Mouse (Mus musculus) lung, adult 2 months (tissue): ENCODE data around the gene Tekt1. TPM values are rescaled to one million over a fixed set of nuclear protein-coding genes. Genes with fewer than 3 reads are reported as not detected.
"Not testable (repeated sequence)": the region's sequence is repeated elsewhere in the genome, so short reads cannot be mapped to it uniquely, and the experiment has no call there.

Source experiments
- DNase-seq: peaks from one replicate; pipeline ENCODE4 v3.0.0; 2022
- H3K4me1 ChIP-seq: fragments of 200-500 bp; 2 replicates; pipeline ENCODE4 v1.6.1; 2011; ENCODE audit warnings: low read length; ENCODE audit not compliant: control insufficient read depth, insufficient read depth
- H3K4me3 ChIP-seq: fragments of 200-500 bp; replicated peaks from 2 replicates; pipeline ENCODE3; 2011; ENCODE audit warnings: low read depth, mild to moderate bottlenecking, control low read depth, low read length; ENCODE audit errors: extremely low read depth
- CTCF ChIP-seq: fragments of 200-500 bp; IDR thresholded peaks from 2 replicates; pipeline ENCODE4 v1.5.1; 2011; ENCODE audit warnings: mild to moderate bottlenecking, low read length, control low read depth; ENCODE audit not compliant: insufficient read depth
- POLR2A ChIP-seq: fragments of 200-500 bp; IDR thresholded peaks from 2 replicates; pipeline ENCODE4 v1.6.1; 2011; ENCODE audit warnings: low read depth, mild to moderate bottlenecking, control low read depth, low read length, borderline replicate concordance; ENCODE audit errors: extremely low read depth
- WGBS: fragments of 180-500 bp; shearing (Covaris S2); methylation state at CpG from one replicate; pipeline ENCODE4 v1.1.7; 2018; 5-methylcytosine and 5-hydroxymethylcytosine counted together
- polyA plus RNA-seq: library from polyadenylated mRNA; depleted of rRNA; stranded (reverse); fragments of >200 nt; gene quantifications from 2 replicates; pipeline ENCODE4 v1.2.3, GENCODE M21; 2012

Gene Tekt1
- polyA plus RNA-seq, 1 experiment = 8.3 TPM

DNA sequence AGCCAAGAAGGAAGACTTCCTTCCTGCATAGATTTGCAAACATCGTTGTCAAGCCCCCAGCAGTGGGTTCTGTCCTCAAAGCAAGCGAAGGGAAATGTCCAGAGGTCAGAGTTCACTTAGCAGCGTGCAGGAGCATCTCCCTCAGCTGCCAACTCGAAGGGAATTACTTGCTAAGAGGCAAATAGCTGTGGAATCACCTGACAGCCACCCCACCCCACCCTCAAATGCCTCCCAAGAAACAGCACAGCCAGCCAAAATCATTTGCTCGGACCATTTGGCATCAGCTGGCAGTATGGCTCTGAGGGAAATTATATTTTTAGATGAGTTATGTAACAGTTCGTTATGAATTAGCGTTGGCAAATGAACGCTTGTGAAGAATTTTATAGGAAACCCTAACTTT lies 13.2 kb downstream of the Tekt1 start:
- no peak for DNase-seq
- no peaks in the 10 kb centered on the region for H3K4me1 ChIP-seq
- no peak overlapping the region for H3K4me3 ChIP-seq
- WGBS = 37% methylated on average over 8 of the region's 8 CpGs
- no peak for TF ChIP-seq POLR2A
- no peak for TF ChIP-seq CTCF

DNA sequence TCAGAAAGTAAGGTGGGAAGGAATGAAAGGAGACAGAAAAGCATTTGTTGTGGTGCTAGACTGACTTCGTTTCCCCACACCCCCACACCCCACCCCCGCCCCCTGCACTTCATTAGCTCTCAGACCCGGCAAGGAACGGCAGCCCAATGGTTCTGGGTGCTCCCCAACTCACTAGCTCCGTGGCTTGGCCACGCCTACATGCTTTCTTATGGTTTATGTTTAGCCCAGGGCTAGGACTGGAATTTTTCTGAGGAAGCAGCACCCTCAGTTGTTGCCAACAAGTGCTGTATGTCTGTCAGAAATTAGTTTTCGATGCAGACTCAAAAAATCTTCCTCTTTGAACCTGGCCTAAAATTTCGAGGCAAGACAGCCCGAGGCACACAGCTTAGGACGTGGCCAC lies 13.7 kb downstream of the Tekt1 start:
- TF ChIP-seq CTCF = no peak
- TF ChIP-seq POLR2A = no peak
- DNase-seq = no peak
- WGBS = 41% methylated on average over 10 of the region's 10 CpGs
- no peaks in the 10 kb centered on the region for H3K4me1 ChIP-seq
- H3K4me3 ChIP-seq = no peak overlapping the region

DNA sequence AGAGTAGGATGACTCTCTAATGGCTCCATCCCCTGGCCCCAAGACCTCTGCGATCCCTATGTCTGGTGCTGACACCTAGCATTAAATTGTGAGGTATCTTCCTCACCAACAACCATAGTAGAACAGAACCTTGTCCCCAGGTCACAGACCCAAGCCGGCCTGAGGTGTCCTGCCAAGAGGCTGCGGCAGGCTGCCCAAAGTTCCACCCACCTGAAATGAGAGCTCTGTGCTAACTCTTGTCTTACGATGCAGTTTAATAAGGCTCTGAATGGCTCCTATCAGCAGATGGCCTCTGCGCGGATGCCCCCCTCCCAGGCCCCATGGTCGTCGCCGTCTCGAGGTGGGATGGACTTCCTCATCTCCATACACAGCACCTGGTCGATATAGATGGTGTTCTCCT lies 17.8 kb downstream of the Tekt1 start:
- Histone ChIP-seq H3K4me3 (no peak overlapping the region), H3K4me1 (no peaks in the 10 kb centered on the region)
- TF ChIP-seq POLR2A (no peak), CTCF (no peak)
- WGBS = 86% methylated on average over 11 of the region's 11 CpGs
- DNase-seq = no peak

DNA sequence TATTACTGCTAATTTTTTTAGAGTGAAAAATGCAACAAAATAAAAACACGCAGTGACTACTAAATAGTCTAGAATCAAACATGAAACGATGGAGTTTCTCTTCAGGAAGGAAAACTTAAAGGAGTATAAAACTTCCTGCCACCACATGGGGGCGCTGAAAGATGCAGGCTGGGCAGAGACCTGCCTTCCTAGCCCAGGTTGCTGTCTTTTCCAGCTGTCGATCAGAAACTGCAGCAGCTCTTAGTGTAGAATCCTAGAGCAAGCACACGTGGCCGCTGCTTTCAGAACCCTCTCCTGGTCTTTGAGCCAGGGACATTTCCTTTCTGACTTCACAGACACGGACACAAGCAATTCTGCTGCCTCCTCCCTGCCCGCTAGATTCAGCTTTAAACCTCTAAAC lies 18.3 kb downstream of the Tekt1 start:
- DNase-seq = no peak
- H3K4me3 ChIP-seq = no peak overlapping the region
- no peak for TF ChIP-seq POLR2A
- TF ChIP-seq CTCF = peak; percentile 65
- WGBS = 25% methylated on average over 8 of the region's 8 CpGs
- H3K4me1 ChIP-seq = no peaks in the 10 kb centered on the region

DNA sequence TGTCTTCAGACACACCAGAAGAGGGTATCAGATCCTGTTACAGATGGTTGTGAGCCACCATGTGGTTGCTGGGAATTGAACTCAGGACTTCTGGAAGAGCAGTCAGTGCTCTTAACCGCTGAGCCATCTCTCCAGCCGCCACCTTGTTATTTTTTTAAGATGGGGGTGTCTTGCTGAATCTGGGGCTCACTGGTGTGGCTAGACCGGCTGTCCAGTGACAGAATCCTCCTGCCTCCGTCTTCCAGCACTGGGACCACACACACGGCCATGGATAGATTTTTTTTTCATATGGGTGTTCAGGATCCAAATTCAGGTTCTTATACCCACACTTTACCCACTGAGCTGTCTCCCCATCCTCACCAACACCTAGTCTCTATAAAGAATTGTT lies 19.0 kb downstream of the Tekt1 start:
- 90% methylated on average over 5 of the region's 5 CpGs for WGBS
- DNase-seq, H3K4me3 ChIP-seq, H3K4me1 ChIP-seq: not testable (repeated sequence)

DNA sequence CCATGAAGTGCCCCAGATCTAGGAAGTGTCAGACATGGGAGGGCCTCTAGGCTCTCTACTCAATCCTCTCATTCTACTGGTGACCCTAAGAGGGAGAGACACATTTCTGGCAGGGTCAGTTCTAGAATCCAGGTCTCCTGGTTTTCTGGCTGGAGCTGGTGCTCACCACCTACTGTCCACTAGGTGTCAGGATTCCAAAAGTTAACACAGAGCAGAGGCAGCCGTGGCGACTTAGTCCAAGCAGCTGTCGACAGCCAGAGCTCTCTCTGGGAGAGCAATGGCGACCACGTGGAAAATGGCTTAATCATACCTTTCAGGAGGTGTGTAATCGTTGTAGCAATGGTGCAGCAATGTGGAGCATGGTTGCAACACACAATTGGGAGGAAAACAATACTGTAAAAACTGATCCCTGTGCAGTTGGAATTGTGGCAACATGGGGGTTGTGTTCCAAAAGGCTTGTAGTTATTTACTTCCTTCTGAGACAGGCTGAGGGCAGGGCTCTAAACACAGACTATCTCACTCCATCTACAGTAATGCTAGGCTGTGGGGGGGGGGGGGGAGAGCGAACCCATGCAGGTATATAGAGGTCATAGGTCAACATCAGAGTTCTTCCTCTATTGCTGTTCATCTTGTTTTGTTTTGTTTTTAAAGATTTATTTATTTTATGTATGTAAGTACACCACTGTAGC lies 19.5 kb downstream of the Tekt1 start:
- WGBS = 14% methylated on average over 7 of the region's 7 CpGs

DNA sequence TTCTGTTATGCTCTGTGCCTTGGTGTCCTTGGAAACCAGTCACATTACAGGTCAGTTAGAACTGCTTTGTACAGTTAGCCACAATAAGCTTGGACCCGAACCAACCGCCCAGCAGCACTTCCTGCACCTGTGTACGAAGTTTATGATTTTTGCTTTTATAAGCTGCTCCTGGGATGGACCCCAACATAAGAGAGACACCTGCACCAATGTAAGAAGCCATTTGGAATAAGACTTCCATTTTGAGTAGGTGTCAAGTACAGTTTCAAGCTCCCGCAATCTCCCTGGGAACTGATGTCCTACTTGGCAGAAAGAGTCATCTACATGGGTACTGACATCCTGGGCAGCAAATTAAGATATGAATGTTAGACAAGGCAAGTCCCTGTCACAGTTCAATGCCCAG lies 22.5 kb downstream of the Tekt1 start:
- no peak for DNase-seq
- WGBS = 74% methylated on average over 4 of the region's 4 CpGs
- TF ChIP-seq CTCF (no peak), POLR2A (no peak)

More for the DNA sequence above, 19.5 kb downstream of the Tekt1 start:
- DNase-seq = peak; percentile 41
- Histone ChIP-seq H3K4me1 (no peaks in the 10 kb centered on the region), H3K4me3 (no peak overlapping the region)
- TF ChIP-seq CTCF (peak; percentile 77), POLR2A (no peak)

DNA sequence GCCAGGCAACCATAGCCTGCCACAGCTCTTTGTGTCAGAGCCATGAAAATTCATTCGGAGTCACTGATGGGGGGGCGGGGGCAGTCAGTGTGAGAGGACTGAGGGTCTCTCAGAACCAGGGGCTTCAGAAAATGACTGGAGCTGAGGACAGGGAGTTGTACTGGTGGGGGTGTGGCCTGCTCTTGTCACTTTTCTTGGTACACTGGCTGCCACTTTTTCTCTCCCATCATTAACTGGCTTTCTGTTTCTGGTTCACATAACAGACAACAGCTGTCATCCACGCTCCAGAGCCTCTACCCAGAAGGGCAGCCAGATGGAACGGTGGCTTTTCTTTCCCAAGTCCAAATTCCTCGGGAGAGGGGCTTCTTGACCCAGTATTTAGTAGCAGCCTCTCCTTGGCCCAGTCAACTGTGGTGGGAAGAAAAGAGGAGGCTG lies 23.8 kb downstream of the Tekt1 start:
- WGBS = 62% methylated on average over 5 of the region's 5 CpGs
- Histone ChIP-seq H3K4me3 (no peak overlapping the region), H3K4me1 (no peaks in the 10 kb centered on the region)
- no peak for TF ChIP-seq POLR2A
- TF ChIP-seq CTCF = no peak
- DNase-seq = no peak

More for the DNA sequence above, 22.5 kb downstream of the Tekt1 start:
- Histone ChIP-seq H3K4me1 (no peaks in the 10 kb centered on the region), H3K4me3 (no peak overlapping the region)

DNA sequence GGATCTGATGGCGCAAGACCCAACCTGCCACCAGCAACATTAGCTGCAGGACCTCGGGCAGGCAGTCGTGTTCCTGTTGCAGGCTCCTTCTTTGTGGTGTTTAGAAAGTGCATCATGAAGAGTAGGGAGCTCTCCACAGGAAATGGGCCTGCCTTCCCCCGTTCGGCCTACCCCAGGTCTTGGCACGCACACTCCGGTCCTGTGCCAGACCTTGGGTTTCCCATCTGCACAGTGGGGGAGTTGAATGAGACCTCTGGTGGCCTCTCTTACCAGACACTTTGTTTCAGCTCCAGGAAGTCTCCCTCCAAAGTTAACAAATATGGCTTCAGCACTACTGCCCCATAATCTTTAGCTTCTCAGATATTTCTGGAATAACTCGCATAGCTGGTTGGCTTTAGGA lies 25.5 kb downstream of the Tekt1 start:
- Histone ChIP-seq H3K4me1 (no peaks in the 10 kb centered on the region), H3K4me3 (no peak overlapping the region)
- WGBS = 49% methylated on average over 8 of the region's 8 CpGs
- DNase-seq = no peak
- no peak for TF ChIP-seq CTCF
- no peak for TF ChIP-seq POLR2A

DNA sequence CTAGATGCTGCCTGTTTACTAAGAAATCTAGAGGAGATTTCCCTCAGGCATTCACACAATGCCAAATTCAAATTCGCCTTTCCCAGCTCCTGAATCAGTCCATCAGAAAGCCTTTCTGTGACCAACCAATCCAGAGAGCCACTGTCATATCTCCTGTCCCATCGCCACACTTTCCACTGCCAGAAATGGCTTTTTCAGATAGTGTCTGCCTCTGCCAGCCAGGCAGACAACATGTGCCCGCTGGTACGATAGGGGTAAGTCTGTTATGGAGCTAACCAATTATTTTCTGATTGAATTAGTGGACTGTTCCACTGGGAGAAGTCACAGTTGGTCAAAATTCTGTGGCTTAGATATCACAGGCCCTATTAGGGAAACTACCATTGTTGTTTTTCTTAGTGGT lies 27.6 kb downstream of the Tekt1 start:
- no peaks in the 10 kb centered on the region for H3K4me1 ChIP-seq
- no peak for TF ChIP-seq POLR2A
- no peak for TF ChIP-seq CTCF
- H3K4me3 ChIP-seq = no peak overlapping the region
- DNase-seq = no peak
- 80% methylated on average over 4 of the region's 4 CpGs for WGBS
